Mouse (Mus musculus) hindbrain, embryonic 14.5 days (tissue): ENCODE results near the gene Hoxc13. TPM values are rescaled to one million over a fixed set of nuclear protein-coding genes. Genes with fewer than 3 reads are reported as not detected.
A peak's percentile ranks its signal among the peaks of the same experiment; 100 is the strongest.

Source experiments
- ATAC-seq: fragments of 200-750 bp; cut with Nextera tagmentation; 2 replicates; pipeline ENCODE4 v1.8.0; 2017; ENCODE audit warnings: moderate number of reproducible peaks, mild to moderate bottlenecking, moderate TSS enrichment, moderate library complexity; ENCODE audit not compliant: low FRiP score
- DNase-seq: peaks from one replicate; pipeline ENCODE4 v3.0.0-alpha.2; 2015; ENCODE audit warnings: low spot score
- H3K27ac ChIP-seq: fragments of 300-500 bp; sonication (generic); 2 replicates; pipeline ENCODE4 v1.5.1; 2014; ENCODE audit warnings: mild to moderate bottlenecking, moderate library complexity
- H3K27me3 ChIP-seq: fragments of 300-500 bp; sonication (generic); 2 replicates; pipeline ENCODE4 v1.6.1; 2014; ENCODE audit warnings: mild to moderate bottlenecking, low read length, mixed read lengths; ENCODE audit not compliant: control insufficient read depth, insufficient read depth
- H3K36me3 ChIP-seq: fragments of 300-500 bp; sonication (generic); replicated peaks from 2 replicates; pipeline ENCODE4 v1.6.1; 2014; ENCODE audit not compliant: control insufficient read depth, insufficient read depth
- H3K4me1 ChIP-seq: fragments of 300-500 bp; sonication (generic); replicated peaks from 2 replicates; pipeline ENCODE4 v1.6.1; 2014; ENCODE audit warnings: antibody characterized with exemption, low read length, mixed read lengths; ENCODE audit not compliant: control insufficient read depth, insufficient read depth
- H3K4me2 ChIP-seq: fragments of 300-500 bp; sonication (generic); replicated peaks from 2 replicates; pipeline ENCODE4 v1.6.1; 2014; ENCODE audit warnings: mild to moderate bottlenecking, moderate library complexity
- H3K4me3 ChIP-seq: fragments of 300-500 bp; sonication (generic); replicated peaks from 2 replicates; pipeline ENCODE4 v1.5.1; 2014; ENCODE audit warnings: mild to moderate bottlenecking, low read length
- H3K9ac ChIP-seq: fragments of 300-500 bp; sonication (generic); 2 replicates; pipeline ENCODE4 v1.6.1; 2014
- H3K9me3 ChIP-seq: fragments of 300-500 bp; sonication (generic); 2 replicates; pipeline ENCODE4 v1.6.1; 2016; ENCODE audit warnings: low read length; ENCODE audit not compliant: control insufficient read depth
- WGBS: fragments of 180-500 bp; shearing (Covaris S2); extraction: QIAGEN DNeasy Blood & Tissue Kit; methylation state at CpG from one replicate; pipeline ENCODE4 v1.1.7; 2014; 5-methylcytosine and 5-hydroxymethylcytosine counted together
- microRNA-seq: library from miRNA; unstranded; fragments of <30 nt; microRNA quantifications from one replicate; pipeline ENCODE4, GENCODE M21; 2016
- polyA plus RNA-seq: library from polyadenylated mRNA; unstranded; fragments of >200 nt; fragmentation: Nextera tagmentation; extraction: Ambion mirVana; gene quantifications from 2 replicates; pipeline ENCODE4 v1.2.1, GENCODE M21; 2014

Gene Hoxc13
- polyA plus RNA-seq, 1 experiment from 2014 or later, result not detected

GRCm38 (mm10) chr15:102977423-102977974, 56.6 kb downstream of the Hoxc13 start:
- no peaks in the 10 kb centered on the region for H3K36me3 ChIP-seq
- no peaks in the 10 kb centered on the region for H3K9me3 ChIP-seq
- DNase-seq (no peak), ATAC-seq (no peak)
- H3K9ac ChIP-seq, result no peak overlapping the region
- H3K4me3 ChIP-seq, result no peak overlapping the region
- H3K4me2 ChIP-seq, result no peak overlapping the region
- H3K27ac ChIP-seq, result no peak overlapping the region
- no peaks in the 10 kb centered on the region for H3K4me1 ChIP-seq
- peaks cover 100% of the 10 kb centered on the region for H3K27me3 ChIP-seq
- WGBS, result 2% methylated on average over 16 of the region's 16 CpGs

Small RNAs within 50 kb of the gene (microRNA-seq; reads per million reads assigned to microRNA genes)
- 6.8 reads per million, percentile 26 among the genes with 10 or more reads in this experiment for gene Mir196a-2

Other genes with a start within 250 kb of the Hoxc13 start
- 47.5 and 63.4 TPM in 2 replicates for gene Atp5g2, start 248.8 kb upstream of the Hoxc13 start, polyA plus RNA-seq
- gene Calcoco1, start 198.9 kb upstream of the Hoxc13 start, polyA plus RNA-seq, result 32.2 and 33.1 TPM in 2 replicates
- gene Hoxc12, start 15.7 kb downstream of the Hoxc13 start, polyA plus RNA-seq, result not detected in 2 replicates
- not detected in 2 replicates for gene Hoxc11, start 33.3 kb downstream of the Hoxc13 start, polyA plus RNA-seq
- gene Hoxc10, start 45.7 kb downstream of the Hoxc13 start, polyA plus RNA-seq, result not detected in 2 replicates
- 25.0 and 32.2 TPM in 2 replicates for gene Hoxc5, start 46.3 kb downstream of the Hoxc13 start, polyA plus RNA-seq
- 0.25 and 0.75 TPM in 2 replicates for gene Hoxc9, start 55.3 kb downstream of the Hoxc13 start, polyA plus RNA-seq
- gene Hoxc8, start 69.5 kb downstream of the Hoxc13 start, polyA plus RNA-seq, result 9.2 and 22.9 TPM in 2 replicates
- gene Hoxc6, start 77.2 kb downstream of the Hoxc13 start, polyA plus RNA-seq, result 20.9 and 24.8 TPM in 2 replicates
- 74.9 and 90.0 TPM in 2 replicates for gene Hoxc4, start 97.8 kb downstream of the Hoxc13 start, polyA plus RNA-seq
- gene Smug1, start 246.0 kb downstream of the Hoxc13 start, polyA plus RNA-seq, result 37.6 and 40.8 TPM in 2 replicates